Mouse (Mus musculus): Measurements from ENCODE around the gene Mcrs1. TPM values are rescaled to one million over a fixed set of nuclear protein-coding genes. Genes with fewer than 3 reads are reported as not detected.

Mcrs1 gene
- total and polyA plus RNA-seq, 3 experiments = 29.8 to 83.4 (median 45.7) TPM

DNA sequence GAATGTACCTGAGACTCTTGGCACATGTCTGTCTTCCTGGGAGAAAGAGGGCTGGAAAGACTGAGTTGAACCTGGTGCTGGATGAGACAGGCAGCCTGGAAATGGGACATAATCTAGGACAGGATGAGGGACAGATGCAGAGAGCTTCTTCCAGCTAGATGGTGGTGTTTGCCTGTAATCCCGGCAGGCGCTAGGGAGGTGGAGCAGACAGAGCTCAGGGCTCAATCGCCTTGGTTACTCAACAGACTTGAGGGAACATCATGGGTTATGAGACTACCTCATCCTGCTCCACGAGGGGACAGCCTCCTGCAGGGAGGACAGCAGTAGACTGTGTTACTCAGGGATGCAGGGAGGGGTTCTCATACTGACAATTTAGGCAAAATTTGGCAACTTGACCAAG is 10.5 kb downstream of the Mcrs1 start:
- ATAC-seq (ENCODE audit: extremely low read depth, insufficient number of reproducible peaks, low FRiP score, poor library complexity, severe bottlenecking) = no peak
- TF ChIP-seq GATA1 (IDR thresholded peaks at IDR 0.05; ENCODE audit: borderline replicate concordance, low read length) = no peak
- TF ChIP-seq TAL1 (conservative IDR thresholded peaks at IDR 0.05; ENCODE audit: low read depth, low read length) = no peak
- no peak for TF ChIP-seq CTCF (IDR thresholded peaks at IDR 0.05; ENCODE audit: low read depth, low read length)
- no peak for TF ChIP-seq POLR2AphosphoS5 (IDR thresholded peaks at IDR 0.05; ENCODE audit: insufficient replicate concordance, low read depth, low read length)
- no peak for TF ChIP-seq GATA2 (IDR thresholded peaks at IDR 0.05; ENCODE audit: borderline replicate concordance, low read depth, low read length)
- Histone ChIP-seq H3K4me3 (ENCODE audit: low read depth, low read length) (no peak overlapping the region), H3K27me3 (ENCODE audit: insufficient read depth, low read length) (peaks cover 7% of the 10 kb centered on the region; the same call in 1 of the 2 replicates), H3K4me1 (ENCODE audit: insufficient read depth, low read depth, low read length) (no peaks in the 10 kb centered on the region), H3K9me3 (replicated peaks) (no peaks in the 10 kb centered on the region), H3K36me3 (replicated peaks) (peaks cover 55% of the 10 kb centered on the region)
- no peak for DNase-seq (ENCODE audit: low spot score)

DNA sequence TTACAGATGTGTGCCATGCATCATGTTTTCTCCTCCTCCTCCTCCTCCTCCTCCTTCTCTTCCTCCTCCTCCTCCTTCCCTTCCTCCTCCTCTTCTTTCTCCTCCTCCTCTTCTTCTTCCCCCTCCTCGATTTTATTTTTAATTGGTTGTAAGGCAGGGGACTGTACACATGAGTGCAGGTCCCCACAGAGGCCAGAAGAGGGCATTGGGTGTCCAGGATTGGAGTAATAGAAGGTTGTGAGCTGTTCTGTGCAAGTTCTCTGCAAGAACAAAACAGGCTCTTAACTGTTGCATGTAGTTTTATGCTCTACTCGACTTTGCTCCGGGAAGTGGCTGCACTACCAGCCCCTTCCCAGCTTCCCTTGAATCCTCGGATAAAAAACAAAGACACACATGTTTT is 11.6 kb downstream of the Mcrs1 start:
- no peak for ATAC-seq (ENCODE audit: extremely low read depth, insufficient number of reproducible peaks, low FRiP score, poor library complexity, severe bottlenecking)
- no peaks in the 10 kb centered on the region for H3K4me1 ChIP-seq (ENCODE audit: insufficient read depth, low read depth, low read length)
- TF ChIP-seq TAL1 (conservative IDR thresholded peaks at IDR 0.05; ENCODE audit: low read depth, low read length) = no peak
- no peak for TF ChIP-seq CTCF (IDR thresholded peaks at IDR 0.05; ENCODE audit: low read depth, low read length)
- TF ChIP-seq POLR2AphosphoS5 (IDR thresholded peaks at IDR 0.05; ENCODE audit: insufficient replicate concordance, low read depth, low read length) = no peak
- no peak for TF ChIP-seq GATA2 (IDR thresholded peaks at IDR 0.05; ENCODE audit: borderline replicate concordance, low read depth, low read length)
- TF ChIP-seq GATA1 (IDR thresholded peaks at IDR 0.05; ENCODE audit: borderline replicate concordance, low read length) = no peak
- no peaks in the 10 kb centered on the region for H3K9me3 ChIP-seq (replicated peaks)
- DNase-seq (ENCODE audit: low spot score) = no peak
- peaks cover 14% of the 10 kb centered on the region; the same call in 1 of the 2 replicates for H3K27me3 ChIP-seq (ENCODE audit: insufficient read depth, low read length)
- no peak overlapping the region for H3K4me3 ChIP-seq (ENCODE audit: low read depth, low read length)
- H3K36me3 ChIP-seq (replicated peaks) = peaks cover 44% of the 10 kb centered on the region

GRCm38 (mm10) chr15:99238006-99238405 is 13.8 kb downstream of the Mcrs1 start:
- Histone ChIP-seq H3K27me3 (ENCODE audit: insufficient read depth, low read length) (peaks cover 20% of the 10 kb centered on the region; the same call in 1 of the 2 replicates), H3K36me3 (replicated peaks) (peaks cover 23% of the 10 kb centered on the region), H3K4me3 (ENCODE audit: low read depth, low read length) (no peak overlapping the region), H3K9me3 (replicated peaks) (no peaks in the 10 kb centered on the region), H3K4me1 (ENCODE audit: insufficient read depth, low read depth, low read length) (no peaks in the 10 kb centered on the region)
- TF ChIP-seq TAL1 (conservative IDR thresholded peaks at IDR 0.05; ENCODE audit: low read depth, low read length) = no peak
- TF ChIP-seq GATA1 (IDR thresholded peaks at IDR 0.05; ENCODE audit: borderline replicate concordance, low read length) = no peak
- ATAC-seq (ENCODE audit: extremely low read depth, insufficient number of reproducible peaks, low FRiP score, poor library complexity, severe bottlenecking) (no peak), DNase-seq (ENCODE audit: low spot score) (no peak)

DNA sequence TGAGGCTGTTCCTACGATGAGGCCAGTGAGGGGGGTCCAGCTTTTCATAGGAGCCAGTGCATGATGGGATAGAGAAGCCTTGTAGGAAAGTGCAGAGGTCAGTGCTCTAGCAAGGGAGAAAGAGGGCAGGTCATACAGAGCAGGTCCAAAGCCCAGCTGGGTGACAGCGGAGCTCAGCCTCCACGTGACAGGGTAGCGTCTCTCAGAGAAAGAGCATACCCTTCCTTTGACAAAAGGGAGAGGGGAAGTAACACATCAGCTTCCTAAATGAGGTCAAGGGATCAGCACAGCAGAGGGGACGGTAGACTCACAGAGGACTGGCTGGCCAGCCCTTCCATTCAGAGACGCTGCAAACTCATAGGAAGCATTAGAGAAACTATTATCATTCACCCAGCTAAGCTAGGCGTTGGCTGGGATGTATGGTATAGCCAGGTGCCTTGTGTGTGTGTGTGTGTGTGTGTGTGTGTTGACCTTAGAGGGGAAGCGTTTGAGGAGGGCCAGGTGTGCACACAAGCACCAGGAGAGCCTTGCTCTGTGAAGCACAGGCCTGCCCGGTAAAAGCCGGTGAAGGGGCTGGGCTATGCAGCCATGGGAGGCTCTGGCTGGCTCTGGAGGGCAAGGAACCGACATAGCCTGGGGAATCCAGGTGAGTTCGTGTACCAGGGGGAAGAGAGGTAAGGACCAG is 17.3 kb downstream of the Mcrs1 start:
- Histone ChIP-seq H3K4me1 (ENCODE audit: insufficient read depth, low read depth, low read length) (no peaks in the 10 kb centered on the region), H3K9me3 (replicated peaks) (no peaks in the 10 kb centered on the region), H3K36me3 (replicated peaks) (no peaks in the 10 kb centered on the region), H3K27me3 (ENCODE audit: insufficient read depth, low read length) (peaks cover 22% of the 10 kb centered on the region; the same call in 1 of the 2 replicates), H3K4me3 (ENCODE audit: low read depth, low read length) (no peak overlapping the region)
- TF ChIP-seq POLR2AphosphoS5 (IDR thresholded peaks at IDR 0.05; ENCODE audit: insufficient replicate concordance, low read depth, low read length) (no peak), CTCF (IDR thresholded peaks at IDR 0.05; ENCODE audit: low read depth, low read length) (no peak), GATA2 (IDR thresholded peaks at IDR 0.05; ENCODE audit: borderline replicate concordance, low read depth, low read length) (no peak), TAL1 (conservative IDR thresholded peaks at IDR 0.05; ENCODE audit: low read depth, low read length) (no peak), GATA1 (IDR thresholded peaks at IDR 0.05; ENCODE audit: borderline replicate concordance, low read length) (no peak)
- DNase-seq (ENCODE audit: low spot score) (no peak), ATAC-seq (ENCODE audit: extremely low read depth, insufficient number of reproducible peaks, low FRiP score, poor library complexity, severe bottlenecking) (no peak)

GRCm38 (mm10) chr15:99233719-99234118 is 18.0 kb downstream of the Mcrs1 start:
- H3K36me3 ChIP-seq (replicated peaks) = no peaks in the 10 kb centered on the region
- peaks cover 26% of the 10 kb centered on the region for H3K27me3 ChIP-seq (ENCODE audit: insufficient read depth, low read length)
- no peak for TF ChIP-seq CTCF (IDR thresholded peaks at IDR 0.05; ENCODE audit: low read depth, low read length)
- no peak for TF ChIP-seq GATA1 (IDR thresholded peaks at IDR 0.05; ENCODE audit: borderline replicate concordance, low read length)
- TF ChIP-seq TAL1 (conservative IDR thresholded peaks at IDR 0.05; ENCODE audit: low read depth, low read length) = no peak
- TF ChIP-seq GATA2 (IDR thresholded peaks at IDR 0.05; ENCODE audit: borderline replicate concordance, low read depth, low read length) = no peak
- TF ChIP-seq POLR2AphosphoS5 (IDR thresholded peaks at IDR 0.05; ENCODE audit: insufficient replicate concordance, low read depth, low read length) = no peak
- no peaks in the 10 kb centered on the region for H3K4me1 ChIP-seq (ENCODE audit: insufficient read depth, low read depth, low read length)
- DNase-seq (ENCODE audit: low spot score) (no peak), ATAC-seq (ENCODE audit: extremely low read depth, insufficient number of reproducible peaks, low FRiP score, poor library complexity, severe bottlenecking) (no peak)
- H3K9me3 ChIP-seq (replicated peaks) = no peaks in the 10 kb centered on the region
- no peak overlapping the region for H3K4me3 ChIP-seq (ENCODE audit: low read depth, low read length)

DNA sequence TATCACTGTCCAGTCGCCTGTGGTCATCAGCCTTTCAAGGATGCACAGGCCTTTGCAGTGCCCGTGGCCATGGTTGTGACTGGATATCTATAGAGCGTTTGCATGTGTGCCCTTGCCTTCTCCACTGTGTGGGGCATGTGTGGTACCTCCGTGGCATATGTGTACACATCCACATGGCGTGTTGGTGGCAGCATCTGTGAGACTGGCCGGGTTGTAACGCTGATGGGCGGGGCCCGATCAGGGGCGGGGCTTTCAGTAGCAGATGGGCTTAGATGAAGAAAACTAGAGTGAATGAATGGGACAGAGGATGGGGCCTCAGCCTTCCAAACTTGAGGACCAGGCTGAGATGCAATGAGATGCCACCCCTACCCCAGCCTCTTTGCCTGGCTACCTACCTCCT is 19.8 kb downstream of the Mcrs1 start:
- no peaks in the 10 kb centered on the region for H3K4me1 ChIP-seq (ENCODE audit: insufficient read depth, low read depth, low read length)
- peaks cover 27% of the 10 kb centered on the region for H3K27me3 ChIP-seq (ENCODE audit: insufficient read depth, low read length)
- ATAC-seq (ENCODE audit: extremely low read depth, insufficient number of reproducible peaks, low FRiP score, poor library complexity, severe bottlenecking) = no peak
- no peaks in the 10 kb centered on the region for H3K9me3 ChIP-seq (replicated peaks)
- DNase-seq (ENCODE audit: low spot score) = no peak
- TF ChIP-seq CTCF (IDR thresholded peaks at IDR 0.05; ENCODE audit: low read depth, low read length) = no peak
- TF ChIP-seq TAL1 (conservative IDR thresholded peaks at IDR 0.05; ENCODE audit: low read depth, low read length) = no peak
- TF ChIP-seq POLR2AphosphoS5 (IDR thresholded peaks at IDR 0.05; ENCODE audit: insufficient replicate concordance, low read depth, low read length) = no peak
- TF ChIP-seq GATA1 (IDR thresholded peaks at IDR 0.05; ENCODE audit: borderline replicate concordance, low read length) = no peak
- TF ChIP-seq GATA2 (IDR thresholded peaks at IDR 0.05; ENCODE audit: borderline replicate concordance, low read depth, low read length) = no peak
- no peak overlapping the region for H3K4me3 ChIP-seq (ENCODE audit: low read depth, low read length)
- H3K36me3 ChIP-seq (replicated peaks) = no peaks in the 10 kb centered on the region

Measured in G1E (cell line).